Mouse (Mus musculus) monocyte, adult 5-6 weeks (primary cell): ENCODE measurements at regions not wholly inside any gene's neighbourhood (a gene's known extent, or its start where the extent isn't known, plus 50 kb on each side); places are given as distances from the start of the nearest gene placed in this dataset.

ENCODE experiments used
- ATAC-seq: fragments of 153-309, 156-312 bp; replicated peaks from 2 replicates; pipeline ENCODE4 v1.8.0; 2017; ENCODE audit warnings: mild to moderate bottlenecking; ENCODE audit not compliant: low TSS enrichment, insufficient number of reproducible peaks, severe bottlenecking, poor library complexity, low FRiP score

- no peak for ATAC-seq
Observed at GRCm38 (mm10) chr14:76810697-76811589, 225.6 kb upstream of the Ccdc122 start.

- ATAC-seq: no peak
Observed at GRCm38 (mm10) chr14:76810041-76810440, 226.5 kb upstream of the Ccdc122 start.

GRCm38 (mm10) chr14:76809411-76809810 lies 227.2 kb upstream of the Ccdc122 start:
- ATAC-seq: no peak

GRCm38 (mm10) chr14:76805151-76805785 lies 231.3 kb upstream of the Ccdc122 start:
- no peak for ATAC-seq

GRCm38 (mm10) chr14:76804447-76805150 lies 232.0 kb upstream of the Ccdc122 start:
- no peak for ATAC-seq

- ATAC-seq: no peak
Observed at GRCm38 (mm10) chr14:76800181-76800580, 236.4 kb upstream of the Ccdc122 start.

- no peak for ATAC-seq
Observed at GRCm38 (mm10) chr14:76799741-76800140, 236.8 kb upstream of the Ccdc122 start.

- no peak for ATAC-seq
Observed at GRCm38 (mm10) chr14:76798925-76799428, 237.6 kb upstream of the Ccdc122 start.

- no peak for ATAC-seq
Observed at GRCm38 (mm10) chr14:76798488-76798887, 238.1 kb upstream of the Ccdc122 start.

GRCm38 (mm10) chr14:76797518-76797917 lies 239.1 kb upstream of the Ccdc122 start:
- ATAC-seq: no peak

- ATAC-seq: no peak
Observed at GRCm38 (mm10) chr14:76791811-76792571, 235.3 kb upstream of the Serp2 start.

- no peak for ATAC-seq
Observed at GRCm38 (mm10) chr14:76789376-76789775, 232.7 kb upstream of the Serp2 start.

- ATAC-seq: peak; percentile 66; the same call in 1 of the 2 replicates
Observed at GRCm38 (mm10) chr14:76787601-76788000, 230.9 kb upstream of the Serp2 start.

- no peak for ATAC-seq
Observed at GRCm38 (mm10) chr14:76786214-76786613, 229.5 kb upstream of the Serp2 start.

GRCm38 (mm10) chr14:76781524-76781880 lies 224.8 kb upstream of the Serp2 start:
- peak; percentile 45; the same call in 1 of the 2 replicates for ATAC-seq

GRCm38 (mm10) chr14:76780572-76781523 lies 224.2 kb upstream of the Serp2 start:
- ATAC-seq: 0 out of 2 replicates have a peak, but pooled peaks have one; percentile 1

GRCm38 (mm10) chr14:76778541-76779399 lies 222.1 kb upstream of the Serp2 start:
- no peak for ATAC-seq
